Mouse (Mus musculus) liver, postnatal 0 days (tissue): ENCODE data around the gene Cyb5d1. TPM values are rescaled to one million over a fixed set of nuclear protein-coding genes. Genes with fewer than 3 reads are reported as not detected.

ENCODE experiments used
- ATAC-seq: fragments of 200-750 bp; cut with Nextera tagmentation; 2 replicates; pipeline ENCODE4 v1.8.0; 2017; ENCODE audit warnings: mild to moderate bottlenecking, moderate library complexity
- DNase-seq: peaks from one replicate; pipeline ENCODE4 v3.0.0-alpha.2; 2016
- H3K27ac ChIP-seq: fragments of 300-500 bp; sonication (generic); 2 replicates; pipeline ENCODE4 v1.5.1; 2014; ENCODE audit warnings: antibody characterized with exemption, moderate library complexity, mild to moderate bottlenecking, low read depth
- H3K27me3 ChIP-seq: fragments of 300-500 bp; sonication (generic); 2 replicates; pipeline ENCODE4 v1.6.1; 2014; ENCODE audit warnings: low read length, control low read depth, mixed read lengths; ENCODE audit not compliant: insufficient read depth
- H3K36me3 ChIP-seq: fragments of 300-500 bp; sonication (generic); replicated peaks from 2 replicates; pipeline ENCODE4 v1.6.1; 2014; ENCODE audit warnings: mild to moderate bottlenecking, control low read depth, low read length, moderate library complexity, mixed read lengths; ENCODE audit not compliant: insufficient read depth
- H3K4me1 ChIP-seq: fragments of 300-500 bp; sonication (generic); 2 replicates; pipeline ENCODE4 v1.6.1; 2014; ENCODE audit warnings: antibody characterized with exemption, mild to moderate bottlenecking, control low read depth; ENCODE audit not compliant: insufficient read depth
- H3K4me2 ChIP-seq: fragments of 300-500 bp; sonication (generic); 2 replicates; pipeline ENCODE4 v1.6.1; 2014; ENCODE audit warnings: low read depth, mild to moderate bottlenecking, low read length, moderate library complexity, mixed read lengths
- H3K4me3 ChIP-seq: fragments of 300-500 bp; sonication (generic); 2 replicates; pipeline ENCODE4 v1.5.1; 2014; ENCODE audit warnings: low read depth, low read length
- H3K9ac ChIP-seq: fragments of 300-500 bp; sonication (generic); replicated peaks from 2 replicates; pipeline ENCODE4 v1.6.1; 2014; ENCODE audit warnings: mild to moderate bottlenecking, moderate library complexity
- H3K9me3 ChIP-seq: fragments of 300-500 bp; sonication (generic); 2 replicates; pipeline ENCODE4 v1.6.1; 2016; ENCODE audit warnings: mild to moderate bottlenecking, control low read depth, low read length, mixed read lengths
- CTCF ChIP-seq: sonication (generic); IDR thresholded peaks from 2 replicates; pipeline ENCODE4 v1.5.1; 2016; ENCODE audit warnings: antibody characterized with exemption, low read depth
- EP300 ChIP-seq: IDR thresholded peaks from 2 replicates; pipeline ENCODE4 v1.6.1; 2016; ENCODE audit warnings: antibody characterized with exemption, low read depth, mild to moderate bottlenecking
- WGBS: fragments of 180-500 bp; shearing (Covaris S2); extraction: QIAGEN DNeasy Blood & Tissue Kit; methylation state at CpG from one replicate; pipeline ENCODE4 v1.1.7; 2014; ENCODE audit not compliant: insufficient replicate concordance; 5-methylcytosine and 5-hydroxymethylcytosine counted together
- polyA plus RNA-seq: library from polyadenylated mRNA; unstranded; fragments of >200 nt; fragmentation: Nextera tagmentation; extraction: Ambion mirVana; gene quantifications from 2 replicates; pipeline ENCODE4 v1.2.1, GENCODE M21; 2015

The Cyb5d1 gene
- polyA plus RNA-seq, 1 experiment from 2014 or later, result 5.4 TPM

DNA sequence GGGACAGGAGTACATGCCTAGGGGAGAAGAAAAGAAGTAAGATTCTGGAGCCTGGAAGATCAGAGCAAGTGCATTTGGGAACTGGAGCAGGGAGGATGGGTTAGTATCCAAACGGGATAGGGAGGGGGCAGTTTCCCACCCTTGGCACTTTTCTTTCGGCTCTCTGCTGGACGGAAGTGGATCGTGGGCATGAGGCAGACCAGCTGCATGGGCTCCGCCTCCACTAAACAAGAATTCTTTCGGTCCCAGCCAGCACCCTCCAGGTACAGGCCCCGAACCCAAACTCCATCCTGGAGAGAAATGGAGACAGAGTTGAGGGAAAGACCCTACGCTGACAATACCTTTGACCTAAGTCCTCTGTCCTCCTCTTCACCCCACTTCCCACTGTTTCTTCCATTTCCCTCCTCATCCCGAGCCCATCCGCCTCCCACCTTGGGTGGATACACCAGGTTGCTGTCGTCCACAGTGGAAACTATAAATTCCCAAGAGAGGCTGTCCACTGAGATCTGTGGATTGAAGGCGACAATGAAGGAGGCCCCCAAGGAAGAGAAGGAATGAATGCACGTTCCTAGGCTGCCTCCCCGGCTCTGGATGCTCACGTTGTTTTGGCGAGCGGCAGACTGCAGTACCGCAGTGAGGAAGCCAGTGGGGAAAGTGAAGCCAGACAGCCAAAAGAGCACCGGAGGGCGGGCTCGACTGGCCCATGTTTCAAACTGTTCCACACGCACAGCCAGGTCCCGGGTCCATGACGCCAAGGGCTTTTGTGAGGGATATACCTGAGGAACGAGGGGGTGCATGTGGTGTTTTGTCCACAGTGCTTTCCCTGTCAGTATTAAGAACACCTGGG is 25.9 kb upstream of the Cyb5d1 start:
- DNase-seq, result no peak
- H3K4me3 ChIP-seq, result no peak overlapping the region
- WGBS, result 25% methylated on average over 23 of the region's 25 CpGs

DNA sequence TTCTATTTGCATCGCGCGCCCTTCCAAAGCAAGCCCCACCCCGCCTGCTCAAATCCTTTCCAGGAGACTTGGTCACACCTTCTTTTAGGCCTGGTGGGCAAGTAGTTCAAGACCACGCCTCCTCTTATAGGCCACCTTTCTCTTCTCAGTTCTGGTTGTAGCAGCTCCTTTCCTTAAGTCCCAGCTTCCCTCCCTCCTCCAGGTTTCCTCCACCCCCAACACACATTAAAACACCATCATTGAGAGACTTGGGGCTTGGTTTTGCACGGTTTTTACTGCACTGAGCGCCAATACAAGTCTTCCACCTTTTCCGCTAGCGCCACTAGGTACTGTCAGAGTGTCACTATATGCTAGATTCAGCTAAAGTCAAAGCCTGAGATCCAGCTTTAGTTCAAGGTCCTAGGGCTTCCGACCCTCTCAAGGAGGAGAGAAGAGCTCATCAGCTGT is 25.1 kb upstream of the Cyb5d1 start:
- no peaks in the 10 kb centered on the region for H3K36me3 ChIP-seq
- peak overlapping the region; percentile 93 for H3K4me2 ChIP-seq
- H3K9me3 ChIP-seq, result no peaks in the 10 kb centered on the region
- 15% methylated on average over 10 of the region's 10 CpGs for WGBS
- no peak overlapping the region for H3K9ac ChIP-seq
- H3K27me3 ChIP-seq, result peaks cover 20% of the 10 kb centered on the region
- H3K4me3 ChIP-seq, result peak overlapping the region; percentile 55
- ATAC-seq (no peak), DNase-seq (no peak)
- H3K27ac ChIP-seq, result no peak overlapping the region
- TF ChIP-seq EP300, result no peak
- TF ChIP-seq CTCF, result no peak
- H3K4me1 ChIP-seq, result peaks cover 44% of the 10 kb centered on the region

More for the DNA sequence above, 25.9 kb upstream of the Cyb5d1 start:
- ATAC-seq, result no peak
- H3K4me2 ChIP-seq, result no peak overlapping the region
- no peak for TF ChIP-seq CTCF
- TF ChIP-seq EP300, result no peak
- H3K27ac ChIP-seq, result no peak overlapping the region
- H3K27me3 ChIP-seq, result peaks cover 20% of the 10 kb centered on the region
- H3K36me3 ChIP-seq, result no peaks in the 10 kb centered on the region
- no peaks in the 10 kb centered on the region for H3K9me3 ChIP-seq
- no peak overlapping the region for H3K9ac ChIP-seq
- peaks cover 41% of the 10 kb centered on the region for H3K4me1 ChIP-seq

DNA sequence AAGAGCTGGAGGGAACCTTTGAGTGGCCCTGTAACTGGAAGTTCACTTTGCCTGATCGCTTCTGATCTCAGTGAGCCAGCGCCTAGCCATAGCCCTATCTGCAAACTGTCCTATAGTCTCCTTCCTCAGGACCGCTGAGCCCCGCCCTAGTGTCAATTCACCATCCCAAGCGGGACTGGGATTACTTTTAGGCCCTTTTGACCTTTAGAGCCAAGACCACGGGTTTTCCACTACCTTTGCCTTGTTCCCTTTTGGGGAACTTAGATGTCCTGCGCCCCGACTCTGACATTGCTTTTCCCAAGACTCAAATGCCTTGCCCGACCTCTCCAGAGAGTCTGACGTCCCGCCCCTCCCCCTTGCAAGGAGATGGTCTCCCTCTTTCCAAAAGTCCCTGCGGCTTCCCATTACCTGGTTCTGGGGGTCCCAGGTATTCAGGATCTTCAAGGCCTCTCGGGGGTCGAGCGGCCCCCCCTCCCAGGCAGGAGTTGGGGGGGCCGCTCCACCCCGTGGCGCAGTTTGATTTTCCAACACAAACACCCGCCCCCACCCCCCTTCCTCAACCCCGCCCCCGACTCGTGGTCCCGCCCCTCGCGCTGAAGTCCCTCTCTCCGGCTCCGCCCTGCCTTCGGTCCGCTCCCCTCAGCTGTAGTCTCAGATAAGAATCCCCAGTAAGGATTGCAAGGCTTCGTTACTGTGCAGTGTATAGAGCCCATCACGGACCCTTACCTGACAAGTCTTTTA is 24.6 kb upstream of the Cyb5d1 start:
- peak overlapping the region; percentile 55 for H3K4me3 ChIP-seq
- ATAC-seq (no peak), DNase-seq (peak; percentile 60)
- no peaks in the 10 kb centered on the region for H3K36me3 ChIP-seq
- peak overlapping the region; percentile 44; the same call in 1 of the 2 replicates for H3K9ac ChIP-seq
- peaks cover 20% of the 10 kb centered on the region for H3K27me3 ChIP-seq
- TF ChIP-seq EP300 (no peak), CTCF (no peak)
- peak overlapping the region; percentile 93 for H3K4me2 ChIP-seq
- H3K9me3 ChIP-seq, result no peaks in the 10 kb centered on the region
- peaks cover 50% of the 10 kb centered on the region for H3K4me1 ChIP-seq
- 2% methylated on average over 28 of the region's 31 CpGs for WGBS
- H3K27ac ChIP-seq, result peak overlapping the region; percentile 77

DNA sequence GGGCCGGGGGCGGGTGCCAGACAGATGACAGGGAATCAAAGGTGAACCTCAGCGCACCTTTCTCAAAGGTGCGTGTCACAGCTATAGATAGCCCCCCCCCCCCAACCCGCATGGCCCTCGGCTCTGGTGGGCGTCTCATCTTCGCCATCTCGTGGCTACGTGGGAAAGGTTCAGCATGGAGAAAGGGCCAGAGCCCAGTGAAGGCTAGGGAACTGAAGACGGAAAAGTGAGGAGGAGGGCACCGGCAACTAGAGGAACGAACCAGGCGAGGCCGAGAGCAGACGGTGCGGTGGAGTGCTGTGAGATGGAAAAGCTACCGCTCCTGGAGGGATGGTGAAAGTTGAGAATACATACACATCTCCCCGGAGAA is 24.0 kb upstream of the Cyb5d1 start:
- peaks cover 20% of the 10 kb centered on the region for H3K27me3 ChIP-seq
- H3K4me1 ChIP-seq, result peaks cover 56% of the 10 kb centered on the region
- ATAC-seq, result no peak
- peak overlapping the region; percentile 77 for H3K27ac ChIP-seq
- H3K4me3 ChIP-seq, result peak overlapping the region; percentile 55
- WGBS, result 1% methylated on average over 19 of the region's 19 CpGs
- no peaks in the 10 kb centered on the region for H3K9me3 ChIP-seq
- H3K9ac ChIP-seq, result peak overlapping the region; percentile 44; the same call in 1 of the 2 replicates
- peak; percentile 51 for DNase-seq
- TF ChIP-seq EP300 (no peak), CTCF (peak; percentile 58)
- peak overlapping the region; percentile 93 for H3K4me2 ChIP-seq
- no peaks in the 10 kb centered on the region for H3K36me3 ChIP-seq

DNA sequence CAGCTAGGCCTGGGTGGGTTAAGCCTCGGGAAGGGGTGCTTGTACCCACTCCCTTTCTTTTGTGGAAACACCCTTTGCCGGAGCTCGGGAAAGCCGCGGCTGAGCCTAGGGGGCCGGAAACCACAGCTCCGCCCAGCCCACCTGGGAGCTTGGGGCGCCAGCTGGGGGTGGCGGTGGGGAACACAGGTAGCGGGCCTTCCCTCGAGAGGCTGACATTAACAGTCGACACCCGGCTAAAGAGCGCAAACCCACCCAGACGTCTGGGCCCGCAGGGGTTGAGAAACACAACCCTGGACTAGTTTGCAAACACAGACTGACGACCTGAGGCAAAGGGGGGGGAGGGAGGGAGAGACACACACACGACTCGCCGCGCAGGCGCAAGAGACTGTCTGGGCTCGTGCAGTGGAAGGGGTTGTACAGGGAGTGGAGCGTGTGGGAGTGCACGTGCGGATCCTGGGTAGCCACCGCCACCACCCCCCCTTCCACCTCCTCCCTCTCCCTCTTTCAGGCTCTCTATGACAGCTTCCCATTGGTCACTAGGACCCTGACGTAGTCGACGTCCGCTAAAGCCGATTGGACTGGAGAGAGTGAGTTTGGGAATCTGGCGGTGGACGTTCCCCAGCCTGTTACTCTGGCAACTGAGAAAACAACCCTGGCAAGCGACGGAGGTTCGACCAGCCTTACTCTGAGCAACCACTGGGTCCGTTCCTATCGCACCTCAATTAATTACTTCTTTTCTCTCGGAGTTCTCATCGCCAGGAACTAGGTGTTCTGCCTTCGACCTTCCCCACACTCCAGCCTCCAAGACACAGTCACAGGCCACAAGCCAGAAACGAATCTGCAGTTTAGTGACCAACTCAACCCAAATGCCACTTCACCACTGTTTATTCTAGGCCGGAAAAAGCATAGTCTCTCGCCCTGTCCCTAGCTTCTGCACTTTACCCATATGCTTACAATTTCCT is 23.3 kb upstream of the Cyb5d1 start:
- peak overlapping the region; percentile 93 for H3K4me2 ChIP-seq
- H3K36me3 ChIP-seq, result no peaks in the 10 kb centered on the region
- peaks cover 20% of the 10 kb centered on the region for H3K27me3 ChIP-seq
- H3K9me3 ChIP-seq, result no peaks in the 10 kb centered on the region
- 0% methylated on average over 43 of the region's 45 CpGs for WGBS
- H3K4me3 ChIP-seq, result peak overlapping the region; percentile 55
- TF ChIP-seq EP300 (no peak), CTCF (no peak)
- peak; percentile 90 for DNase-seq
- peaks cover 61% of the 10 kb centered on the region for H3K4me1 ChIP-seq
- H3K9ac ChIP-seq, result peak overlapping the region; percentile 60
- H3K27ac ChIP-seq, result peak overlapping the region; percentile 94
- ATAC-seq, result peak; percentile 79
